Mouse (Mus musculus) forebrain, embryonic 10.5 days (tissue): ENCODE measurements at regions not wholly inside any gene's neighbourhood (a gene's known extent, or its start where the extent isn't known, plus 50 kb on each side); places are given as distances from the start of the nearest gene placed in this dataset.

ENCODE experiments used
- DNase-seq: peaks from one replicate; pipeline ENCODE4 v3.0.0-alpha.2; 2017; ENCODE audit warnings: low spot score; ENCODE audit errors: extremely low spot score
- H3K27ac ChIP-seq: fragments of 300-500 bp; sonication (generic); 2 replicates; pipeline ENCODE4 v1.5.1; 2016; ENCODE audit warnings: mild to moderate bottlenecking
- H3K27me3 ChIP-seq: fragments of 300-500 bp; sonication (generic); 2 replicates; pipeline ENCODE4 v1.6.1; 2016; ENCODE audit warnings: mild to moderate bottlenecking; ENCODE audit not compliant: poor library complexity, severe bottlenecking
- H3K36me3 ChIP-seq: fragments of 300-500 bp; sonication (generic); replicated peaks from 2 replicates; pipeline ENCODE4 v1.6.1; 2016; ENCODE audit warnings: mild to moderate bottlenecking, moderate library complexity
- H3K4me1 ChIP-seq: fragments of 300-500 bp; sonication (generic); 2 replicates; pipeline ENCODE4 v1.6.1; 2016
- H3K4me3 ChIP-seq: fragments of 300-500 bp; sonication (generic); 2 replicates; pipeline ENCODE4 v1.5.1; 2016; ENCODE audit warnings: mild to moderate bottlenecking, moderate library complexity
- H3K9me3 ChIP-seq: fragments of 300-500 bp; sonication (generic); 2 replicates; pipeline ENCODE4 v1.6.1; 2016; ENCODE audit warnings: mild to moderate bottlenecking, moderate library complexity
- WGBS: fragments of 180-500 bp; shearing (Covaris S2); methylation state at CpG from one replicate; pipeline ENCODE4 v1.1.7; 2016; 5-methylcytosine and 5-hydroxymethylcytosine counted together

GRCm38 (mm10) chr4:139907366-139907765 lies 60.5 kb downstream of the Klhdc7a start:
- Histone ChIP-seq H3K4me1 (peaks cover 41% of the 10 kb centered on the region), H3K36me3 (no peaks in the 10 kb centered on the region), H3K4me3 (no peak overlapping the region), H3K9me3 (no peaks in the 10 kb centered on the region), H3K27me3 (peaks cover 13% of the 10 kb centered on the region; the same call in 1 of the 2 replicates), H3K27ac (no peak overlapping the region)
- DNase-seq = no peak
- 87% methylated on average over 6 of the region's 6 CpGs for WGBS

DNA sequence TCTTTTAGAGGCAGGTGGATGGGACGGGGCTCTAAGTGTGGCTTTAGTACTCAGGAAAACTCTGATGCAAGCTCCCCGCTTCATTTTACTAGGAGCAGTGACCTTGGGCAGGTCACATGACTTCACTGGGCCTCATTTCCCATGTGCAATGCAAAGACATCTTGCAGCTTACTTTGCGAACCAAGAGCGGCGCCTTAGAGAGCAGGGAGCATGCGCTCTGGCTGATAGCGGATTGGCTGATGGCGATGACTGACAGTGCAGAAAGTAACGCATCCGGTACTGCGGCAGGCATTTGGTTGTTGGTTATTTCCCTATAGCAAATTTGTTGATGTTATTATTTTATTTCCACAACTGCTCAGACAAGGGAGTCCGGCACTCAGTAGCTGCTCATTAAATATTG lies 61.6 kb downstream of the Klhdc7a start:
- WGBS = 95% methylated on average over 12 of the region's 12 CpGs

DNA sequence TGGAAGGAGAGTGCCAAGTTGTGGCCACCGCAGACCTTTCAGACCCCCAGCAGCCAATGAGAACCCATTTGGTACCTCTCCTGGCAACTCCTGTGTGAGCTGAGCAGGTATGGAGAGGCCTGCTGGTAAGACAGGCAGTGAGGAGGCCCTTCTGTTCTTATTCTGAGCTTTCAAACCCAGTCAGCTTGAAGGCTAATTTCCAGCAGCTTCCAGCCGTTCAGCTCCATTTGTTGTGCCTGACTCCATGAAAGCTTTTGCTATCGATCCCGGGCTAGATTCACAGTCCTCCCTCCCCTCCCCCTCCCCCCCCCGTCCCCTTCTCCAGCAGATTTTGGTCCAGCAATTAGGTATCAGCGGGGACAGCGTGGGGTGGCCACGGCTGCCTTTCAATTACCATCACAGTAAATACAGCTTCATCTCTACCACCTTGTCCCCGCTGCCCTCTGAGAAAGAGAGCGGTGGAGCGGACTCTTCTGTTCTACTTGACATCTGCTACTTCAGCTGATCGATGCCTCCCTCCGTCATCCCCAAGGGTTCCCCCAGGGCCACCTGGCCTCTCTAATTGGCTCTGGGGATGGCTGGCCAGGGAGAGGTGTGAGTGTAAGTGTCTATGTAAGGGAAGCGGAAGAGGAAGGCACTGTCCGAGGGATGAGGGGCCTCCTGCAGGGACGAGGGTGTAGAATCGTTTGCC lies 62.6 kb downstream of the Klhdc7a start:
- Histone ChIP-seq H3K4me1 (peaks cover 26% of the 10 kb centered on the region), H3K9me3 (no peaks in the 10 kb centered on the region), H3K27me3 (peaks cover 6% of the 10 kb centered on the region; the same call in 1 of the 2 replicates), H3K4me3 (no peak overlapping the region), H3K36me3 (no peaks in the 10 kb centered on the region), H3K27ac (peak overlapping the region; percentile 41; the same call in 1 of the 2 replicates)
- no peak for DNase-seq
- WGBS = 49% methylated on average over 17 of the region's 17 CpGs

More for the DNA sequence above, 61.6 kb downstream of the Klhdc7a start:
- Histone ChIP-seq H3K4me3 (no peak overlapping the region), H3K4me1 (peaks cover 29% of the 10 kb centered on the region), H3K27me3 (peaks cover 6% of the 10 kb centered on the region; the same call in 1 of the 2 replicates), H3K9me3 (no peaks in the 10 kb centered on the region), H3K36me3 (no peaks in the 10 kb centered on the region), H3K27ac (no peak overlapping the region)
- DNase-seq = no peak

DNA sequence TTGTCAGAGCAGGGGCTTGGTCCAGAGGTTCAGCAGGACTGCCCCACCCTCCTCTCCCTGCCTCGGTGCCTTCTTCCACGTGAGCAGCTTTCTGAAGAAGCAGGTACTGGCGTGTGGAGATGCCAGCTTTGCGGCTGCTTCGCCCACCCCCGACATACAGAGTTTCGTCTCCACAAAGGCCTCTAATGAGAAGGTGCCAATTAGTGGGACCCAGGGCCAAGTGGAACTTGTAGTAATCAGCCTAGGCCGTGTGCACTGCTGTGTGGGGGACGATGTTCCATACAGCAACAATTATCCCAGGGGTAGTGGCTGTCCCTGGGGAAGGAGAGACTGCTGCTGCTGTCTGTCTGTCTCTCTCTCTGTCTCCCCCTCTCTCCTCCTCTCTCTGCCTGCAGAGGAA lies 66.6 kb upstream of the Pax7 start:
- H3K4me1 ChIP-seq = peaks cover 21% of the 10 kb centered on the region
- no peaks in the 10 kb centered on the region for H3K27me3 ChIP-seq
- 76% methylated on average over 9 of the region's 9 CpGs for WGBS
- peaks cover 5% of the 10 kb centered on the region; the same call in 1 of the 2 replicates for H3K9me3 ChIP-seq
- H3K36me3 ChIP-seq = no peaks in the 10 kb centered on the region
- H3K27ac ChIP-seq = peak overlapping the region; percentile 49; the same call in 1 of the 2 replicates
- no peak overlapping the region for H3K4me3 ChIP-seq
- no peak for DNase-seq

DNA sequence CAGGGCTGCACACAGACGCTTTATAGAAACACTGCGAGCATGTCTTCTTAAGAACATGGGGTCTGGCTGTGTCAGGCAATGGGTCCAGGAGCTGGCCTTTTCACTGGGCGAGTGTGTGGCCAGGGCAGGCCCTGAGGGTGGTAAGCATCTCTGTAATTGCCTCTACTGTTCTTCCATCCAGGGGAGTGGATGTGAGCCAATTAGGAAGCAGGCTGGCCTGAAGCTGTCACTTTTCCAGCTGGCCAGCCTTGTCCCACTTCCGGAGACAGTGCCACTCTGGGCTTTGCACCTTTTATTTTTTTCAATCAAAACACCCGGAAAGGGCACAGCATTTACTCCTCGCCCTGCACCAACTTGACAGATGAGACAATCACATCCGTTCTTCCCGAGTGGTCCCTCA lies 66.1 kb upstream of the Pax7 start:
- no peak overlapping the region for H3K4me3 ChIP-seq
- no peaks in the 10 kb centered on the region for H3K36me3 ChIP-seq
- WGBS = 83% methylated on average over 8 of the region's 8 CpGs
- no peak for DNase-seq
- peaks cover 18% of the 10 kb centered on the region for H3K4me1 ChIP-seq
- peaks cover 5% of the 10 kb centered on the region; the same call in 1 of the 2 replicates for H3K9me3 ChIP-seq
- H3K27me3 ChIP-seq = no peaks in the 10 kb centered on the region
- peak overlapping the region; percentile 49; the same call in 1 of the 2 replicates for H3K27ac ChIP-seq

DNA sequence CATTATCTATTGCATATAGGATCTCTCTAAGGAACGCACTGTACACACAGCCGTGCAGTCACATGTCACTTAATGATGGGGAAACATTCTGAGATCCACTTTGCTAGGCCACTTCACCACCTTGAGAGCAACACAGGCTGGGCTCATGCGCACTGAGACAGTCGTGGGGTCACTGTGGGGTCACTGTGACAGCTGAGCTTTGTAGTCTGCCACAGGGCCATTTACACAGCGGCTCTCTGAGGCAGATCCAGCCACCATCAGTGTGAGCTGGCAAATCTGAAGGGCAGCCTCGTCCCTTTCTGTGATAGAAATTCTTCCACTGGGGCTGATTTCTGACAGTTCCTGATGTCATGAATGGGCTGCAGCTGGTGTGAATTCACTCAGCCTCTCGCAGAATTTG lies 59.4 kb upstream of the Pax7 start:
- Histone ChIP-seq H3K4me3 (no peak overlapping the region), H3K36me3 (no peaks in the 10 kb centered on the region), H3K9me3 (peaks cover 4% of the 10 kb centered on the region; the same call in 1 of the 2 replicates), H3K27ac (no peak overlapping the region), H3K27me3 (no peaks in the 10 kb centered on the region), H3K4me1 (no peaks in the 10 kb centered on the region)
- 75% methylated on average over 7 of the region's 7 CpGs for WGBS
- no peak for DNase-seq

DNA sequence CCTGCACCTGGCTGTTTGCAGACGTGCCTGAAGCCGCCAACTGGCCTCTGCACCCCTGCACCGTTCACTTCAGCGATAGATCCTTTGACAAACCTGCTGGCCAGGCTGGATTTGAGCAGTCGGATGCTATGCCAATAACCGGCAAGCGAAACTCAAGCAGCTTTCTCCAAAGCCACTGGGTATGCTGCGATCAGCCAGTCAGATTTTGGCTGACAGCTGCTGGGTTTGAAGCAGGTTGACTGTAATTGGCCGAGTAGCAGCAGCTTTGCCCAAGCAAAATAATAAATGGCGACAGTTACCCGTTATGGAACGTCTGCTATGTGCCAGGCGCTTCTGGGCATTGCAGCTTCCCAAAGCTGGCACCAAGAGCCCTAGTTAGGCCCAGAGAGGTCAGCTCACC lies 55.7 kb upstream of the Pax7 start:
- Histone ChIP-seq H3K4me3 (no peak overlapping the region), H3K27ac (no peak overlapping the region), H3K9me3 (no peaks in the 10 kb centered on the region), H3K36me3 (no peaks in the 10 kb centered on the region), H3K27me3 (no peaks in the 10 kb centered on the region), H3K4me1 (no peaks in the 10 kb centered on the region)
- WGBS = 88% methylated on average over 13 of the region's 13 CpGs
- DNase-seq = no peak
